Mouse (Mus musculus) G1E (cell line): ENCODE results near the gene Atp5k. TPM values are rescaled to one million over a fixed set of nuclear protein-coding genes. Genes with fewer than 3 reads are reported as not detected.

Experiments
- ATAC-seq: 2 replicates; pipeline ENCODE4 v1.8.0; 2016; ENCODE audit warnings: mild to moderate bottlenecking; ENCODE audit not compliant: insufficient number of reproducible peaks, poor library complexity, low FRiP score, severe bottlenecking; ENCODE audit errors: extremely low read depth
- DNase-seq: peaks from one replicate; pipeline ENCODE4 v3.0.0; 2012; ENCODE audit warnings: low spot score
- H3K27me3 ChIP-seq: 2 replicates; pipeline ENCODE4 v1.6.1; 2012; ENCODE audit warnings: mild to moderate bottlenecking, low read length, inconsistent platforms; ENCODE audit not compliant: insufficient read depth
- H3K36me3 ChIP-seq: replicated peaks from 2 replicates; pipeline ENCODE3; 2012; ENCODE audit warnings: mild to moderate bottlenecking, inconsistent platforms
- H3K4me1 ChIP-seq: 2 replicates; pipeline ENCODE4 v1.6.1; 2012; ENCODE audit warnings: low read depth, low read length, inconsistent platforms, mixed read lengths; ENCODE audit not compliant: insufficient read depth
- H3K4me3 ChIP-seq: 2 replicates; pipeline ENCODE4 v1.5.1; 2012; ENCODE audit warnings: low read depth, mild to moderate bottlenecking, inconsistent platforms, low read length, moderate library complexity, mixed read lengths
- H3K9me3 ChIP-seq: replicated peaks from 2 replicates; pipeline ENCODE4 v1.6.1; 2012; ENCODE audit warnings: inconsistent platforms
- CTCF ChIP-seq: IDR thresholded peaks from 2 replicates; pipeline ENCODE4 v1.5.1; 2012; ENCODE audit warnings: low read depth, low read length, inconsistent platforms, mixed read lengths
- GATA1 ChIP-seq: IDR thresholded peaks from 2 replicates; pipeline ENCODE4 v1.6.1; 2012; ENCODE audit warnings: borderline replicate concordance, low read length, inconsistent platforms, mixed read lengths
- GATA2 ChIP-seq: IDR thresholded peaks from 2 replicates; pipeline ENCODE4 v1.6.1; 2012; ENCODE audit warnings: low read depth, low read length, inconsistent platforms, borderline replicate concordance
- POLR2AphosphoS5 ChIP-seq: IDR thresholded peaks from 2 replicates; pipeline ENCODE4 v1.6.1; 2012; ENCODE audit warnings: low read depth, low read length, inconsistent platforms; ENCODE audit not compliant: insufficient replicate concordance
- TAL1 ChIP-seq: conservative IDR thresholded peaks from 2 replicates; pipeline ENCODE4 v1.6.1; 2012; ENCODE audit warnings: low read depth, low read length, inconsistent platforms, mixed read lengths
- polyA plus RNA-seq: library from polyadenylated mRNA; stranded (reverse); fragments of >175 nt; gene quantifications from 2 replicates; pipeline ENCODE4 v1.2.3, GENCODE M21; 2012
- total RNA-seq, 2 experiments: library from RNA; stranded (forward) in 1 of 2; stranded (reverse) in 1 of 2; fragments of 200-1000 nt in 1 of 2; fragments of >200 nt in 1 of 2; fragmentation: Nextera tagmentation in 1 of 2; gene quantifications; 2 replicates each; pipeline ENCODE4 v1.2.3; 2014 to 2017

Atp5k gene
- 30.0 and 31.6 TPM in 2 replicates for total RNA-seq (2014; fragmentation: Nextera tagmentation)
- 175 and 374 TPM in 2 replicates for total RNA-seq (2017)
- 49.1 and 74.2 TPM in 2 replicates for polyA plus RNA-seq

DNA sequence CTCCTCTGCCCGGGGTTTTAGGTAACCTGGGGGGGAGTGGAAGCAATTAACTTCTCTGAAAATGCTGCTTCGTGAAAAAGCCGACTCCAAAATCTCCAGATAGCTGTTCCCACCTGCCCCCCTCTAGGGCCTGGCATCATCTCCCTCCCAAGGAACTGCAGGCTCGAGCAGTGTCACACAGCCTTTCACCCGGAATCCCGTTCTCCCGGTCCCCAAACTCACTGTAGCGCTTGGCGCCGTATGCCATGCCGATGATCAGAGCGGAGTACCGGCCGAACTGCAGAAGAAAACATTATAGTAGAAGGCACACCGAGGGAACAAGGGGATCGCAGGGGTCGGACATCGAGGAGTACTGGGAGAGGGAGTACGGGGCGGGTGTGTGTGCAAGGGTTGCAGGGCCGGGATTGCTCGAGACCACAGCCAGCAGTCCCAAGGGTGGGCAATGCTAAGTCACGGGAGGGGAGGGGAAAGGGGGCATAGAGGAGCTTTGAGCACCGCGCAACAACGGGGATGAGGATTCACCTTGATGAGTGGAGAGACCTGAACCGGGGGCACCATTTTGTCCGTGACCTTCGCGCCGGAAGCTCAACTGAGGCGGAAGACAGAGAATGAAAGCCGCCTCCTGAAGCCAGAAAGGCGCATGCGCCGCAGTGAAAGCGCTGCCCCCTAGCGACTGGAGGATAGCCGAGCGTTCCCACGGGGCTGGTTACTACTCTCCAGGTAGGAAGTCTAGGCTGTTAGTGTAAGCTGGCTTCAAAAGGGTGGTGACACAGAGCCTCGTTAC, at the start of gene Atp5k:
Gene Atp5k (minus strand): TSS at position 645 of the 784 bp plus-strand sequence.
- DNase-seq (peak; percentile 91), ATAC-seq (peak; percentile 88)
- Histone ChIP-seq H3K4me3 (peak within 1 kb of the TSS; percentile 89), H3K4me1 (peaks cover 32% of the 10 kb centered on the region), H3K36me3 (peaks cover 43% of the 10 kb centered on the region), H3K9me3 (no peaks in the 10 kb centered on the region), H3K27me3 (peaks cover 30% of the 10 kb centered on the region)
- TF ChIP-seq CTCF = peak; percentile 84
- no peak for TF ChIP-seq POLR2AphosphoS5
- no peak for TF ChIP-seq GATA1

DNA sequence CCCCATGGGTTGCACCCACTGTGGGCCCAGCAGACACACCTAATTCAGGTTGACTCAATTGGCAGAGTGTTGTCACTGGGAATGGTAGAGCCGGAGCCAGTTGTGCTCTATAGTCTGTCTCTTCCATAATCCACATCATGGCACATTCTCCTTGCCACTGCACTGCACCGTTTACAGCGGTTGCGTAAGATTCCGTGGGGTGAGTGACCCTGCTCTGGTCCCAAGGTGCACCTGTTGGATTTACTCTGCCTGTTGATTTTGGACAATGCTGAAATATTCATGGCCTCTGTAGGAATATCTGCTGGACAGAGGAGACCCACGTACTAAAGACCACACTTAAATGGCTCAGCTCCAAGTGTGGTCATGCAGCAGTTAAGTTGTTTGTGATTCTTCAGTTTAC, 48.8 kb upstream of the Atp5k start:
- TF ChIP-seq GATA2 = no peak
- no peak for TF ChIP-seq CTCF
- TF ChIP-seq POLR2AphosphoS5 = no peak
- H3K27me3 ChIP-seq = no peaks in the 10 kb centered on the region
- H3K4me1 ChIP-seq = no peaks in the 10 kb centered on the region; the same call in 1 of the 2 replicates
- no peak overlapping the region for H3K4me3 ChIP-seq
- no peaks in the 10 kb centered on the region for H3K9me3 ChIP-seq
- H3K36me3 ChIP-seq = peaks cover 66% of the 10 kb centered on the region
- no peak for DNase-seq
- ATAC-seq = no peak

GRCm38 (mm10) chr5:108475977-108476376, 41.7 kb upstream of the Atp5k start:
- H3K36me3 ChIP-seq = peaks cover 80% of the 10 kb centered on the region
- H3K4me3 ChIP-seq = no peak overlapping the region
- TF ChIP-seq TAL1 = no peak
- no peak for TF ChIP-seq POLR2AphosphoS5
- TF ChIP-seq CTCF = no peak
- no peak for TF ChIP-seq GATA2
- no peak for TF ChIP-seq GATA1
- no peaks in the 10 kb centered on the region for H3K9me3 ChIP-seq
- no peaks in the 10 kb centered on the region for H3K27me3 ChIP-seq
- ATAC-seq = no peak
- no peaks in the 10 kb centered on the region; the same call in 1 of the 2 replicates for H3K4me1 ChIP-seq
- no peak for DNase-seq

- H3K9me3 ChIP-seq = no peaks in the 10 kb centered on the region
- no peak for TF ChIP-seq TAL1
- TF ChIP-seq GATA1 = no peak
- TF ChIP-seq POLR2AphosphoS5 = no peak
- no peak for TF ChIP-seq GATA2
- TF ChIP-seq CTCF = no peak
- DNase-seq (no peak), ATAC-seq (no peak)
- no peak overlapping the region for H3K4me3 ChIP-seq
- H3K36me3 ChIP-seq = peaks cover 92% of the 10 kb centered on the region
- H3K27me3 ChIP-seq = no peaks in the 10 kb centered on the region
- no peaks in the 10 kb centered on the region; the same call in 1 of the 2 replicates for H3K4me1 ChIP-seq
These were observed 39.5 kb upstream of the Atp5k start for GRCm38 (mm10) chr5:108473737-108474136.

GRCm38 (mm10) chr5:108469617-108470016, 35.4 kb upstream of the Atp5k start:
- no peak for DNase-seq
- Histone ChIP-seq H3K27me3 (no peaks in the 10 kb centered on the region), H3K36me3 (peaks cover 77% of the 10 kb centered on the region), H3K4me3 (no peak overlapping the region), H3K4me1 (peaks cover 26% of the 10 kb centered on the region), H3K9me3 (no peaks in the 10 kb centered on the region)
- ATAC-seq = no peak
- TF ChIP-seq GATA1 (no peak), TAL1 (no peak), GATA2 (no peak), CTCF (no peak), POLR2AphosphoS5 (no peak)

GRCm38 (mm10) chr5:108466647-108467046, 32.4 kb upstream of the Atp5k start:
- H3K36me3 ChIP-seq = peaks cover 54% of the 10 kb centered on the region

More at GRCm38 (mm10) chr5:108466647-108467046, 32.4 kb upstream of the Atp5k start:
- H3K4me3 ChIP-seq = no peak overlapping the region
- H3K9me3 ChIP-seq = no peaks in the 10 kb centered on the region
- H3K4me1 ChIP-seq = peaks cover 52% of the 10 kb centered on the region
- TF ChIP-seq CTCF (no peak), GATA1 (no peak), POLR2AphosphoS5 (no peak), GATA2 (no peak), TAL1 (no peak)
- DNase-seq = no peak
- ATAC-seq = no peak
- H3K27me3 ChIP-seq = no peaks in the 10 kb centered on the region
